Mouse (Mus musculus): ENCODE measurements at regions not wholly inside any gene's neighbourhood (a gene's known extent, or its start where the extent isn't known, plus 50 kb on each side); places are given as distances from the start of the nearest gene placed in this dataset.
"Not testable (repeated sequence)": the region's sequence is repeated elsewhere in the genome, so short reads cannot be mapped to it uniquely, and the experiment has no call there.

GRCm38 (mm10) chrX:50501181-50501580, 72.9 kb upstream of the Olfr1324 start:
- no peak for ATAC-seq

DNA sequence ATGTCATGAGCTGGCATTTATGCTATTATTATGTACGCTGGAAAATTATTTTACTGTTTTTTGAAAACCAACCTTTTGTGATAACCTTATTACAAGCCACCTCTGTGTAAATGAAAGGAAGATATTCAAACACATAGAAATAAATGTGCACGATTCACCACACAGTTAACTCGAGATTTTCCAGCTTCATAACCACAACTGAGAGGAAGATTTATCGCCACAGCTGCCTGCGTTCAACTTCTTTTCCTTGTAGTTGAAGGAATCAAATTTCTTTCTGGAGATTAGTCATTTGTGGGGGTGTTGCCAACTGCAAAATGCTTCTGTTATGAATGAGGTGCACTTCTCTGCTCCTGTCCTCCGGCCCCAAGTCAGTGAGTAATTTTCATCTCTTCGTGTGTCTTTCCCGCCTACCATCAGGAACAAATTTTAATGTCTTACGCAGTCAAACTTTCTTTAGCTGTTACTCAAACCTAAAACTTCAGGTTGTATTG, 62.2 kb upstream of the Olfr1324 start:
- not testable (repeated sequence) for ATAC-seq

Data from activated CD4-positive, CD25-positive, alpha-beta regulatory T cell, adult 4 months (primary cell).